Mouse (Mus musculus) granulocyte monocyte progenitor cell, adult 5-6 weeks (primary cell): ENCODE data around the gene Aldh1b1. TPM values are rescaled to one million over a fixed set of nuclear protein-coding genes. Genes with fewer than 3 reads are reported as not detected.

Experiments
- ATAC-seq: replicated peaks from 2 replicates; pipeline ENCODE4 v1.8.0; 2016; ENCODE audit warnings: mild to moderate bottlenecking, moderate TSS enrichment, inconsistent platforms; ENCODE audit not compliant: poor library complexity, severe bottlenecking
- total RNA-seq, 2 experiments: library from RNA; stranded (forward) in 1 of 2; stranded (reverse) in 1 of 2; fragments of 200-712, 200-1000 nt in 1 of 2; fragments of >200 nt in 1 of 2; fragmentation: Nextera tagmentation in 1 of 2; gene quantifications; 2 replicates each; pipeline ENCODE4 v1.2.3; 2014 to 2017

The Aldh1b1 gene
- total RNA-seq (2014; fragmentation: Nextera tagmentation) (15.1 and 16.2 TPM in 2 replicates), total RNA-seq (2017) (45.3 and 54.8 TPM in 2 replicates)

GRCm38 (mm10) chr4:45798964-45799363 lies at the start of gene Aldh1b1:
TSS of gene Aldh1b1 (plus strand) at chr4:45799022.
- ATAC-seq, result peak; percentile 87

GRCm38 (mm10) chr4:45749449-45749848 lies 49.4 kb upstream of the Aldh1b1 start:
- ATAC-seq, result peak; percentile 83

GRCm38 (mm10) chr4:45750477-45750876 lies 48.3 kb upstream of the Aldh1b1 start:
- ATAC-seq, result no peak

GRCm38 (mm10) chr4:45753211-45753809 lies 45.5 kb upstream of the Aldh1b1 start:
- ATAC-seq, result no peak

GRCm38 (mm10) chr4:45754171-45754570 lies 44.7 kb upstream of the Aldh1b1 start:
- ATAC-seq, result no peak

- no peak for ATAC-seq
Observed at GRCm38 (mm10) chr4:45755097-45755496, 43.7 kb upstream of the Aldh1b1 start.

GRCm38 (mm10) chr4:45755881-45756280 lies 42.9 kb upstream of the Aldh1b1 start:
- no peak for ATAC-seq

GRCm38 (mm10) chr4:45757941-45758340 lies 40.9 kb upstream of the Aldh1b1 start:
- no peak for ATAC-seq

- no peak for ATAC-seq
Observed at GRCm38 (mm10) chr4:45759411-45759810, 39.4 kb upstream of the Aldh1b1 start.

- no peak for ATAC-seq
Observed at GRCm38 (mm10) chr4:45762600-45762999, 36.2 kb upstream of the Aldh1b1 start.

GRCm38 (mm10) chr4:45763288-45764140 lies 35.3 kb upstream of the Aldh1b1 start:
- ATAC-seq, result no peak

- peak; percentile 58 for ATAC-seq
Observed at GRCm38 (mm10) chr4:45764141-45764494, 34.7 kb upstream of the Aldh1b1 start.

GRCm38 (mm10) chr4:45765121-45765564 lies 33.7 kb upstream of the Aldh1b1 start:
- ATAC-seq, result no peak

- ATAC-seq, result peak; percentile 58; the same call in 1 of the 2 replicates
Observed at GRCm38 (mm10) chr4:45765565-45766201, 33.1 kb upstream of the Aldh1b1 start.

- no peak for ATAC-seq
Observed at GRCm38 (mm10) chr4:45766774-45767173, 32.0 kb upstream of the Aldh1b1 start.

GRCm38 (mm10) chr4:45767891-45768558 lies 30.8 kb upstream of the Aldh1b1 start:
- no peak for ATAC-seq

- ATAC-seq, result no peak
Observed at GRCm38 (mm10) chr4:45769141-45769540, 29.7 kb upstream of the Aldh1b1 start.

GRCm38 (mm10) chr4:45769791-45770637 lies 28.8 kb upstream of the Aldh1b1 start:
- no peak for ATAC-seq

- no peak for ATAC-seq
Observed at GRCm38 (mm10) chr4:45770638-45771033, 28.2 kb upstream of the Aldh1b1 start.

GRCm38 (mm10) chr4:45771173-45771572 lies 27.6 kb upstream of the Aldh1b1 start:
- no peak for ATAC-seq
